Mouse (Mus musculus): ENCODE data around the gene Pacs2. TPM values are rescaled to one million over a fixed set of nuclear protein-coding genes. Genes with fewer than 3 reads are reported as not detected.

Pacs2 gene
- total RNA-seq, 2 experiments from 2014 or later: 86.6 to 97.6 TPM

GRCm38 (mm10) chr12:113073420-113074328, 59.4 kb downstream of the Pacs2 start:
- intact Hi-C loops (cut with DNase I): no loop called here
- peak in 1 of 2 experiments; percentile 38 for DNase-seq (ENCODE audit: low spot score in 2 of 2)

- intact Hi-C loops (cut with DNase I): no loop called here
- peak; percentile 85 to 88 for DNase-seq (ENCODE audit: low spot score in 2 of 2)
Observed at GRCm38 (mm10) chr12:113074329-113075062, 60.2 kb downstream of the Pacs2 start, which contains the start of gene Tex22. Gene Tex22, plus strand, starts transcription at chr12:113074502.

- intact Hi-C loops (cut with DNase I): no loop called here
- DNase-seq (ENCODE audit: low spot score in 2 of 2): peak; percentile 86 to 90
Observed at GRCm38 (mm10) chr12:113075063-113075454, 60.8 kb downstream of the Pacs2 start.

- DNase-seq (ENCODE audit: low spot score in 2 of 2): no peak
- intact Hi-C loops (cut with DNase I): no loop called here
Observed at GRCm38 (mm10) chr12:113075486-113075885, 61.2 kb downstream of the Pacs2 start.

GRCm38 (mm10) chr12:113087276-113087675, 73.0 kb downstream of the Pacs2 start:
- DNase-seq (ENCODE audit: low spot score in 2 of 2): no peak
- intact Hi-C loops (cut with DNase I): no loop called here

- DNase-seq (ENCODE audit: low spot score in 2 of 2): no peak
- intact Hi-C loops (cut with DNase I): no loop called here
Observed at GRCm38 (mm10) chr12:113088026-113088425, 73.7 kb downstream of the Pacs2 start.

- no peak for DNase-seq (ENCODE audit: low spot score in 2 of 2)
- intact Hi-C loops (cut with DNase I): no loop called here
Observed at GRCm38 (mm10) chr12:113089107-113089506, 74.8 kb downstream of the Pacs2 start.

GRCm38 (mm10) chr12:113090053-113090452, 75.7 kb downstream of the Pacs2 start:
- no peak for DNase-seq (ENCODE audit: low spot score in 2 of 2)
- intact Hi-C loops (cut with DNase I): no loop called here

GRCm38 (mm10) chr12:113097040-113097439, 82.7 kb downstream of the Pacs2 start:
- intact Hi-C loops (cut with DNase I): no loop called here
- DNase-seq (ENCODE audit: low spot score in 2 of 2): no peak

GRCm38 (mm10) chr12:113097749-113098281, 83.5 kb downstream of the Pacs2 start, which contains the start of gene Mta1:
Gene Mta1, plus strand, starts transcription at chr12:113098278.
- peak in 1 of 2 experiments; percentile 52 for DNase-seq (ENCODE audit: low spot score in 2 of 2)
- intact Hi-C loops (cut with DNase I): no loop called here

- intact Hi-C loops (cut with DNase I): no loop called here
- DNase-seq (ENCODE audit: low spot score in 2 of 2): no peak
Observed at GRCm38 (mm10) chr12:113098530-113099151, 84.3 kb downstream of the Pacs2 start.

GRCm38 (mm10) chr12:113099470-113100237, 85.3 kb downstream of the Pacs2 start:
- intact Hi-C loops (cut with DNase I): loop anchor here (5.0 kb wide), 1 partner anchor 92 kb away; no protein-coding TSS in a partner anchor
- DNase-seq (ENCODE audit: low spot score in 2 of 2): no peak

- DNase-seq (ENCODE audit: low spot score in 2 of 2): no peak
- intact Hi-C loops (cut with DNase I): loop anchor here (5.0 kb wide), 1 partner anchor 93 kb away; no protein-coding TSS in a partner anchor
Observed at GRCm38 (mm10) chr12:113100448-113101076, 86.3 kb downstream of the Pacs2 start.

GRCm38 (mm10) chr12:113101251-113101960, 87.1 kb downstream of the Pacs2 start:
- DNase-seq (ENCODE audit: low spot score in 2 of 2): no peak
- intact Hi-C loops (cut with DNase I): loop anchor here (5.0 kb wide), 1 partner anchor 94 kb away; no protein-coding TSS in a partner anchor

- peak; percentile 68 to 72 for DNase-seq (ENCODE audit: low spot score in 2 of 2)
- intact Hi-C loops (cut with DNase I): loop anchor here (5.0 kb wide), 1 partner anchor 95 kb away; no protein-coding TSS in a partner anchor
Observed at GRCm38 (mm10) chr12:113102461-113102860, 88.2 kb downstream of the Pacs2 start.

- DNase-seq (ENCODE audit: low spot score in 2 of 2): no peak
- intact Hi-C loops (cut with DNase I): loop anchor here (5.0 kb wide), 1 partner anchor 97 kb away; no protein-coding TSS in a partner anchor
Observed at GRCm38 (mm10) chr12:113103846-113104451, 89.6 kb downstream of the Pacs2 start.

GRCm38 (mm10) chr12:113106386-113106785, 92.1 kb downstream of the Pacs2 start:
- intact Hi-C loops (cut with DNase I): no loop called here
- no peak for DNase-seq (ENCODE audit: low spot score in 2 of 2)

All from left cerebral cortex, postnatal 14 days (tissue).